Mouse (Mus musculus): ENCODE results near the gene Hist4h4. TPM values are rescaled to one million over a fixed set of nuclear protein-coding genes. Genes with fewer than 3 reads are reported as not detected.

Hist4h4 gene
- total RNA-seq (2023): 11.8 TPM

DNA sequence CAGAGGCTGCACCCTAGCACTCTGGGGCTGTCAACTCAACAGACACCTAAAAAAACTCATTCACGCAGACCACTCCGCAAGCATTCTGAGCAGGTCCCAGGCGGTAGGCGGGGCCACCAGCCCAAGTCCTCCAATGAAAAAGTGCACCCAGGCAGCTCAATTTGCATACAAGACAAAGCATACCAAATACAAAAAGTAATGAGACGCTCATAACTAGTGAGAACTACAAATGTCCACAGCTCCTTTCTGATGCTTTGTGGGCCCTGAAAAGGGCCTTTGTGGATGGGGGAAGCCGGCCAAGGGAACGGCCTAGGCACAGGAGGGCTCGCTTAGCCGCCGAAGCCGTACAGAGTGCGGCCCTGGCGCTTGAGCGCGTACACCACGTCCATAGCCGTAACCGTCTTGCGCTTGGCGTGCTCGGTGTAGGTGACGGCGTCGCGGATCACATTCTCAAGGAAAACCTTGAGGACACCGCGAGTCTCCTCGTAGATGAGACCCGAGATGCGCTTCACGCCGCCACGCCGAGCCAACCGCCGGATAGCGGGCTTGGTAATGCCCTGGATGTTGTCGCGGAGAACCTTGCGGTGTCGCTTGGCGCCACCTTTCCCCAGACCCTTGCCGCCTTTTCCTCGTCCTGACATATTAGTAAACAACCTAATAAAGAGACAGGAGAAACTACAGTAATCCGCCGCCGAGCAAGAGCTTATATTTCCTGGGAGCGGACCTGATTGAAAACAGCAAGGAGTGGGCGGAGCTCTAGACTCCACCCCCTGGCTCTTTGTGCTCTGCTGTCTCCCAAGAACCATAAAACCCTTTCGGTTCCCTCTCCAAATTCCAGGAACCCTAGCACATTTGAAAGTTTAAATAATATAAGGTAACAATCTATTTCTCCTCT, at the start of gene Hist4h4:
Hist4h4 (minus strand) TSS at position 677 of the 895 bp plus-strand sequence.

GRCm38 (mm10) chr6:136835352-136835751, 31.1 kb upstream of the Hist4h4 start, which contains the start of gene Smco3:
Gene Smco3, minus strand, starts transcription at chr6:136835452.

GRCm38 (mm10) chr6:136827881-136828561, 23.8 kb upstream of the Hist4h4 start, which contains the start of gene Wbp11:
Gene Wbp11, minus strand, starts transcription at chr6:136828233.

DNA sequence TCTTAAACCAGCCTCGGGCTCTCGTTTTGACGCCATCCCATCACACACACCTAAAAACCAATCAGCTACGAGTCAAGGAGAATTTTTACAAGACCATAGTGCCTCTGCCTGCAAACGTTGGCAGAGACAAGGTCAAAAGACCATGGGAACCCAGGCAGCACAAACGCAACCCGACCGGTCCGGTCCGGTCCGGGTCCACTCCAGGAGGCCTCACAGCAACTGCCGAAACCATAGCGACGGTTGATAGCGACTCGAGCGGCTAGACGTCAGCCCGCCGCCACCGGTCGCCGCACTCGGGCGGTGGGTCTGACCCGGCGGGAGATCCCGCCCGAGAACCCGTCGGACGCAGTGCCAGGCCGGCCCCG, 23.3 kb upstream of the Hist4h4 start, which contains the start of gene BC049715:
BC049715 (plus strand) TSS at position 111 of the 365 bp plus-strand sequence.

DNA sequence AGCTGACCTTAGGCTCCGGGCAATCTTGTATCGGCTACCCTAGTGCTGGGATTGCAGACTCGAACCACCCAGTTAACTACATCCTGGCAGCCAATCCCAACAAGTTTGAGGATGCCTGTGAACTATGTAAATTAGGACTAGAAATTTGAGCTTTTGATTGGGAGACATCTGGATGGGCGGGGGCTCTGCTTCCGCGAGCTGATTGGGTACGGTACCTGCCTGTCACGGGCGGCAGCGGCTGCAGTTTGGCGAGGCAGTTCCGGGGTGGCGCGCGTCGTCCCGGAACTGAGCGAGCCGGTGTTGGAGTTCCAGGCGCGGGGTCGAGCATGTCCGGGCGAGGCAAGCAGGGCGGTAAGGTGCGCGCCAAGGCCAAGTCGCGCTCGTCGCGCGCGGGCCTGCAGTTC, 3.8 kb upstream of the Hist4h4 start, which contains the start of gene H2afj:
H2afj (plus strand) TSS at position 231 of the 404 bp plus-strand sequence.

GRCm38 (mm10) chr6:136781377-136781986, 22.7 kb downstream of the Hist4h4 start, which contains the start of gene Gucy2c:
Gene Gucy2c, minus strand, starts transcription at chr6:136781765.

Other genes starting within 250 kb of the Hist4h4 start
- gene Plbd1, start 142.5 kb downstream of the Hist4h4 start, total RNA-seq (2023): 11.3 TPM
- not detected for gene Gucy2c, start 22.6 kb downstream of the Hist4h4 start, total RNA-seq (2023)
- gene H2afj, start 3.8 kb upstream of the Hist4h4 start, total RNA-seq (2023): 64.2 TPM
- gene BC049715, start 23.2 kb upstream of the Hist4h4 start, total RNA-seq (2023): 4.9 TPM
- 192 TPM for gene Wbp11, start 23.8 kb upstream of the Hist4h4 start, total RNA-seq (2023)
- not detected for gene Smco3, start 31.0 kb upstream of the Hist4h4 start, total RNA-seq (2023)
- 2.6 TPM for gene Art4, start 53.3 kb upstream of the Hist4h4 start, total RNA-seq (2023)
- gene Mgp, start 71.4 kb upstream of the Hist4h4 start, total RNA-seq (2023): not detected
- 10.6 TPM for gene Erp27, start 117.8 kb upstream of the Hist4h4 start, total RNA-seq (2023)
- gene Pde6h, start 119.4 kb upstream of the Hist4h4 start, total RNA-seq (2023): not detected
- gene Arhgdib, start 137.5 kb upstream of the Hist4h4 start, total RNA-seq (2023): 895 TPM